Mouse (Mus musculus) common myeloid progenitor, adult 5-6 weeks (primary cell): ENCODE results near the gene Hip1r. TPM values are rescaled to one million over a fixed set of nuclear protein-coding genes. Genes with fewer than 3 reads are reported as not detected.

Source experiments
- total RNA-seq: library from RNA; stranded (forward); fragments of 200-1000, 187-1606 nt; gene quantifications from 2 replicates; pipeline ENCODE4 v1.2.3, GENCODE M21; 2017

The Hip1r gene
- total RNA-seq, 1 experiment from 2014 or later: 13.0 TPM

Other genes starting within 250 kb of the Hip1r start
- gene Rsrc2, start 224.2 kb upstream of the Hip1r start, total RNA-seq: 308 and 310 TPM in 2 replicates
- gene Kntc1, start 223.9 kb upstream of the Hip1r start, total RNA-seq: 44.2 and 59.1 TPM in 2 replicates
- gene Hcar2, start 108.1 kb upstream of the Hip1r start, total RNA-seq: 3.6 and 4.3 TPM in 2 replicates
- not detected in 2 replicates for gene Hcar1, start 93.6 kb upstream of the Hip1r start, total RNA-seq
- gene Denr, start 66.5 kb upstream of the Hip1r start, total RNA-seq: 83.5 and 117 TPM in 2 replicates
- 0.63 and 2.7 TPM in 2 replicates for gene Gm43518, start 46.2 kb upstream of the Hip1r start, total RNA-seq
- 1.4 and 3.6 TPM in 2 replicates for gene Ccdc62, start 42.9 kb upstream of the Hip1r start, total RNA-seq
- 21.4 and 21.9 TPM in 2 replicates for gene Vps37b, start 58.6 kb downstream of the Hip1r start, total RNA-seq
- gene Abcb9, start 122.2 kb downstream of the Hip1r start, total RNA-seq: 0.87 and 2.9 TPM in 2 replicates
- gene Ogfod2, start 138.7 kb downstream of the Hip1r start, total RNA-seq: 8.5 and 10.6 TPM in 2 replicates
- 93.4 and 116 TPM in 2 replicates for gene Arl6ip4, start 142.5 kb downstream of the Hip1r start, total RNA-seq